Mouse (Mus musculus): ENCODE results near the gene Krcc1. TPM values are rescaled to one million over a fixed set of nuclear protein-coding genes. Genes with fewer than 3 reads are reported as not detected.

Krcc1 gene
- polyA plus RNA-seq, 1 experiment from 2014 or later: 60.2 TPM

GRCm38 (mm10) chr6:71298051-71298450, 26.6 kb downstream of the Krcc1 start:
- H3K9me3 ChIP-seq (replicated peaks; ENCODE audit: control insufficient read depth, low read length): no peaks in the 10 kb centered on the region
- no peaks in the 10 kb centered on the region for H3K36me3 ChIP-seq (ENCODE audit: control insufficient read depth, insufficient read depth, low read length)
- H3K27me3 ChIP-seq (ENCODE audit: control insufficient read depth, insufficient read depth, low read length): no peaks in the 10 kb centered on the region
- 62% methylated on average over 2 of the region's 2 CpGs for WGBS (ENCODE audit: insufficient replicate concordance)
- H3K4me2 ChIP-seq: no peak overlapping the region
- no peak overlapping the region for H3K9ac ChIP-seq (ENCODE audit: low read depth, low read length)
- ATAC-seq (replicated peaks; ENCODE audit: insufficient number of reproducible peaks, low FRiP score, low TSS enrichment): no peak
- H3K4me3 ChIP-seq (ENCODE audit: low read depth, low read length): no peak overlapping the region
- H3K27ac ChIP-seq (ENCODE audit: low read depth, low read length): no peak overlapping the region
- no peaks in the 10 kb centered on the region for H3K4me1 ChIP-seq (ENCODE audit: control insufficient read depth, insufficient read depth, low read length)

- Histone ChIP-seq H3K36me3 (ENCODE audit: control insufficient read depth, insufficient read depth, low read length) (no peaks in the 10 kb centered on the region), H3K4me2 (no peak overlapping the region), H3K4me3 (ENCODE audit: low read depth, low read length) (no peak overlapping the region), H3K27ac (ENCODE audit: low read depth, low read length) (no peak overlapping the region), H3K9me3 (replicated peaks; ENCODE audit: control insufficient read depth, low read length) (no peaks in the 10 kb centered on the region), H3K4me1 (ENCODE audit: control insufficient read depth, insufficient read depth, low read length) (no peaks in the 10 kb centered on the region), H3K27me3 (ENCODE audit: control insufficient read depth, insufficient read depth, low read length) (no peaks in the 10 kb centered on the region), H3K9ac (ENCODE audit: low read depth, low read length) (no peak overlapping the region)
- ATAC-seq (replicated peaks; ENCODE audit: insufficient number of reproducible peaks, low FRiP score, low TSS enrichment): no peak
- 45% methylated on average over 3 of the region's 3 CpGs for WGBS (ENCODE audit: insufficient replicate concordance)
Observed at GRCm38 (mm10) chr6:71298751-71299150, 27.3 kb downstream of the Krcc1 start.

DNA sequence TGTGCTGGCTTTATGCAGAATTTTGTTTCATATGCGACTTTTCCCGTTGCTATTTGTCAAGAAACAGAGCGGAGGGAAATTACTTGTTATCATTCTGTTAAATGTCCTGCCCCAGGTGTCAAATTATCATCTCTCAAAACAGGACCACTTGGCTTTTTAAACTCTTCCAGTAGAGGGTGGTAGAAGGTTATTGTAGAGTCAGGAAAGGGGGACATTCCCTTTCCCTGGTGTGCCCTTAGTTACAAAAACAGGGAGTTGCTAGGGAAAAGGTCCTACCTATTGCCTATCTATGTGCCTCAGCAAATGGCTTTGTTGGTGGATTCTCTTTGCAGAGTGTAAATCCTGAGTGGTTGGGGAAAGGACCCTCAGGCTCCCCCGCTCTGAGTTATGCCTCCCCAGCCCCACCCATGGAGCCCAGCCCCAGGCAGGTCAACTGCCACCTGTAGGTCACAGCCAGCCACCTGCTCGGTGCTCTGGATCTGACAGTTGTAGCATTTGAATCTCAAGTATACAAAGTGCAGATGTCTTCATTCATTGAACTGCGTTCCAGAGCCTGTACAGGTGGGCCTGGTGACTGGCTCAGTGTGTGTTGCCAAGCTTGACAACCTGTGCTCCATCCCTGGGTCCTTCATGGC, 30.7 kb downstream of the Krcc1 start:
- no peak for ATAC-seq (replicated peaks; ENCODE audit: insufficient number of reproducible peaks, low FRiP score, low TSS enrichment)
- WGBS (ENCODE audit: insufficient replicate concordance): 54% methylated on average over 6 of the region's 6 CpGs

DNA sequence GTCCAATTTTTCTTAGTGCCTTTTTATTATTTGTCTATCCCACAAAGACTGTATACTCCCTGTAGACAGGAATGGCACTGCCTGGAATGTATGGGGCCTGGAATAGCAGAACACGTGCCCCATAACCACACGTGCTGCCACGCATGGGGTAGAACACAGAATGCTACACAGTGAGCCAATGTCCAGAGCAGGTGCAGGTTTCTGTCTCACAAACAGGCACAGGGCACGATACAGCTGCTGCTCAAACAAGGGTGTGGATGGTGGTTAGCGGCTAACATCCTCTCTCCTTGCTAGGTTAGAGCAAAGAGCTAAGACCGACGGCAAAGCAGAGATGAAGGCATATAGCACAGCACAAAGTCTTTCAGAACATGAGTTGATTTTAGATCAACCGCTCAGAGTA, 36.0 kb downstream of the Krcc1 start:
- Histone ChIP-seq H3K9me3 (replicated peaks; ENCODE audit: control insufficient read depth, low read length) (no peaks in the 10 kb centered on the region; the same call in 1 of the 2 replicates), H3K4me1 (ENCODE audit: control insufficient read depth, insufficient read depth, low read length) (no peaks in the 10 kb centered on the region), H3K36me3 (ENCODE audit: control insufficient read depth, insufficient read depth, low read length) (no peaks in the 10 kb centered on the region), H3K9ac (ENCODE audit: low read depth, low read length) (no peak overlapping the region), H3K4me3 (ENCODE audit: low read depth, low read length) (no peak overlapping the region), H3K27me3 (ENCODE audit: control insufficient read depth, insufficient read depth, low read length) (no peaks in the 10 kb centered on the region), H3K27ac (ENCODE audit: low read depth, low read length) (no peak overlapping the region), H3K4me2 (no peak overlapping the region)
- 82% methylated on average over 8 of the region's 8 CpGs for WGBS (ENCODE audit: insufficient replicate concordance)
- no peak for ATAC-seq (replicated peaks; ENCODE audit: insufficient number of reproducible peaks, low FRiP score, low TSS enrichment)

More for the DNA sequence above, 30.7 kb downstream of the Krcc1 start:
- Histone ChIP-seq H3K9me3 (replicated peaks; ENCODE audit: control insufficient read depth, low read length) (no peaks in the 10 kb centered on the region), H3K36me3 (ENCODE audit: control insufficient read depth, insufficient read depth, low read length) (no peaks in the 10 kb centered on the region), H3K4me1 (ENCODE audit: control insufficient read depth, insufficient read depth, low read length) (no peaks in the 10 kb centered on the region), H3K27me3 (ENCODE audit: control insufficient read depth, insufficient read depth, low read length) (no peaks in the 10 kb centered on the region), H3K9ac (ENCODE audit: low read depth, low read length) (no peak overlapping the region), H3K4me3 (ENCODE audit: low read depth, low read length) (no peak overlapping the region), H3K27ac (ENCODE audit: low read depth, low read length) (no peak overlapping the region), H3K4me2 (no peak overlapping the region)

- WGBS (ENCODE audit: insufficient replicate concordance): 75% methylated on average over 3 of the region's 3 CpGs
- Histone ChIP-seq H3K9ac (ENCODE audit: low read depth, low read length) (no peak within 1 kb of the TSS), H3K4me1 (ENCODE audit: control insufficient read depth, insufficient read depth, low read length) (no peaks in the 10 kb centered on the region), H3K27me3 (ENCODE audit: control insufficient read depth, insufficient read depth, low read length) (no peaks in the 10 kb centered on the region), H3K9me3 (replicated peaks; ENCODE audit: control insufficient read depth, low read length) (no peaks in the 10 kb centered on the region), H3K4me3 (ENCODE audit: low read depth, low read length) (no peak within 1 kb of the TSS), H3K36me3 (ENCODE audit: control insufficient read depth, insufficient read depth, low read length) (no peaks in the 10 kb centered on the region), H3K27ac (ENCODE audit: low read depth, low read length) (no peak within 1 kb of the TSS), H3K4me2 (no peak within 1 kb of the TSS)
- no peak for ATAC-seq (replicated peaks; ENCODE audit: insufficient number of reproducible peaks, low FRiP score, low TSS enrichment)
Observed at GRCm38 (mm10) chr6:71321826-71322283, 50.4 kb downstream of the Krcc1 start, which contains the start of gene Smyd1. Gene Smyd1, minus strand, starts transcription at chr6:71322233.

GRCm38 (mm10) chr6:71322491-71322921, 51.0 kb downstream of the Krcc1 start, which contains the start of gene Cd8b1:
Gene Cd8b1, plus strand, starts transcription at chr6:71322788.
- no peak within 1 kb of the TSS for H3K4me3 ChIP-seq (ENCODE audit: low read depth, low read length)
- no peaks in the 10 kb centered on the region for H3K9me3 ChIP-seq (replicated peaks; ENCODE audit: control insufficient read depth, low read length)
- H3K9ac ChIP-seq (ENCODE audit: low read depth, low read length): no peak within 1 kb of the TSS
- no peaks in the 10 kb centered on the region for H3K27me3 ChIP-seq (ENCODE audit: control insufficient read depth, insufficient read depth, low read length)
- no peaks in the 10 kb centered on the region for H3K36me3 ChIP-seq (ENCODE audit: control insufficient read depth, insufficient read depth, low read length)
- ATAC-seq (replicated peaks; ENCODE audit: insufficient number of reproducible peaks, low FRiP score, low TSS enrichment): no peak
- no peak within 1 kb of the TSS for H3K27ac ChIP-seq (ENCODE audit: low read depth, low read length)
- H3K4me2 ChIP-seq: no peak within 1 kb of the TSS
- 64% methylated on average over 4 of the region's 7 CpGs for WGBS (ENCODE audit: insufficient replicate concordance)
- no peaks in the 10 kb centered on the region for H3K4me1 ChIP-seq (ENCODE audit: control insufficient read depth, insufficient read depth, low read length)

- Histone ChIP-seq H3K9me3 (replicated peaks; ENCODE audit: control insufficient read depth, low read length) (no peaks in the 10 kb centered on the region), H3K27me3 (ENCODE audit: control insufficient read depth, insufficient read depth, low read length) (no peaks in the 10 kb centered on the region), H3K4me1 (ENCODE audit: control insufficient read depth, insufficient read depth, low read length) (no peaks in the 10 kb centered on the region), H3K4me2 (no peak overlapping the region), H3K4me3 (ENCODE audit: low read depth, low read length) (no peak overlapping the region), H3K36me3 (ENCODE audit: control insufficient read depth, insufficient read depth, low read length) (no peaks in the 10 kb centered on the region), H3K27ac (ENCODE audit: low read depth, low read length) (no peak overlapping the region), H3K9ac (ENCODE audit: low read depth, low read length) (no peak overlapping the region)
- 78% methylated on average over 9 of the region's 9 CpGs for WGBS (ENCODE audit: insufficient replicate concordance)
- no peak for ATAC-seq (replicated peaks; ENCODE audit: insufficient number of reproducible peaks, low FRiP score, low TSS enrichment)
Observed at GRCm38 (mm10) chr6:71324816-71325215, 53.3 kb downstream of the Krcc1 start.

- Histone ChIP-seq H3K4me1 (ENCODE audit: control insufficient read depth, insufficient read depth, low read length) (no peaks in the 10 kb centered on the region), H3K27ac (ENCODE audit: low read depth, low read length) (no peak overlapping the region), H3K27me3 (ENCODE audit: control insufficient read depth, insufficient read depth, low read length) (no peaks in the 10 kb centered on the region), H3K36me3 (ENCODE audit: control insufficient read depth, insufficient read depth, low read length) (no peaks in the 10 kb centered on the region), H3K4me2 (no peak overlapping the region), H3K9ac (ENCODE audit: low read depth, low read length) (no peak overlapping the region), H3K4me3 (ENCODE audit: low read depth, low read length) (no peak overlapping the region), H3K9me3 (replicated peaks; ENCODE audit: control insufficient read depth, low read length) (no peaks in the 10 kb centered on the region)
- 83% methylated on average over 6 of the region's 6 CpGs for WGBS (ENCODE audit: insufficient replicate concordance)
- ATAC-seq (replicated peaks; ENCODE audit: insufficient number of reproducible peaks, low FRiP score, low TSS enrichment): no peak
Observed at GRCm38 (mm10) chr6:71329881-71330280, 58.4 kb downstream of the Krcc1 start.

- Histone ChIP-seq H3K9me3 (replicated peaks; ENCODE audit: control insufficient read depth, low read length) (no peaks in the 10 kb centered on the region), H3K4me2 (no peak overlapping the region), H3K27ac (ENCODE audit: low read depth, low read length) (no peak overlapping the region), H3K36me3 (ENCODE audit: control insufficient read depth, insufficient read depth, low read length) (no peaks in the 10 kb centered on the region), H3K27me3 (ENCODE audit: control insufficient read depth, insufficient read depth, low read length) (no peaks in the 10 kb centered on the region), H3K4me3 (ENCODE audit: low read depth, low read length) (no peak overlapping the region), H3K4me1 (ENCODE audit: control insufficient read depth, insufficient read depth, low read length) (no peaks in the 10 kb centered on the region), H3K9ac (ENCODE audit: low read depth, low read length) (no peak overlapping the region)
- ATAC-seq (replicated peaks; ENCODE audit: insufficient number of reproducible peaks, low FRiP score, low TSS enrichment): no peak
- WGBS (ENCODE audit: insufficient replicate concordance): 68% methylated on average over 7 of the region's 7 CpGs
Observed at GRCm38 (mm10) chr6:71330486-71330885, 59.0 kb downstream of the Krcc1 start.

All from heart, embryonic 11.5 days (tissue).